8 mouse cellular contexts compared by ENCODE assay signal in the genomic region with DNA sequence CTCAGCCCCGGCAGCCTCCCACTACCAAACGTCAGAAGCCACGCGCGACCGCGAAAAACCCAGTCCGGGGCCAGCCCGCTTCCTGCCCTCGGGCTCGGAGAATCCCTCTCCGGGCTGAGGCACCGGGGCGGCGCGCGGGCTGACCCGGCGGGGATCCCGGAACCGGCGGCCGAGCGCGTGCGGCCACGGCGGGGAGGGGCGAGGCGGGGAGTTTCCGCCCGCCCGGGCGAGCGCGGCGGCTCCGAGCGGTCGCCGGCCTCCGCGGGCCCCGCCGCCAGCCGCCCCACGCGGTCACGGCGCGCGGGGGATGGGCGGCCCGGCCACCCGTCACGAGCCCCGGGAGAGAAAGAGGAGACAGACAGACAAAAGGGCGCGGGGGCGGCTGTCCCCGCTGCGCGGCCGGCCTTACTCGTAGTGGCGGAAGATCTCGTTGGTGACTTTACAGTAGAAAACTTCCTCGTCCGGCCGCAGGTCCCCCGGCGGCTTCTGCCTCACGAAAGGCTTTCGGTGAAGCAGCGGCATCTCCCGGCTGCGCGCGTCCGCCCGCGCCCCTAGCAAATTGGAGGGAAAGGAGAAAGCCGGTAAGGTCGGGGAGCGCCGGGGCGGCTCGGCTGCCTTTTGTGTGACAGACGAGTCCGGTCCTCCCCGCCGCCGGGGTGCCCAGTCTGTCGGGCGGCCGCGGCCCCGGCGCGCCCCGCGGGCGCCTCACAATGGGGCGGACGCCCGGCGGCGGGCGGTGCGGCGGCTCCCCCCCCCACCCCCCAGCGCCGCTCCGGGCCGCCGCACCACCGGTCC. TPM values are rescaled to one million over a fixed set of nuclear protein-coding genes. Genes with fewer than 3 reads are reported as not detected.
DNase-seq lines count a peak whose midpoint lies in the region; ATAC-seq and TF ChIP-seq lines count a peak whose summit lies in the region.

No protein-coding gene starts in this region.

- peak overlapping the region; percentile 99 for H3K4me2 ChIP-seq in hindbrain, embryonic 15.5 days
- peak overlapping the region; percentile 84 for H3K4me2 ChIP-seq in midbrain, embryonic 11.5 days

- under 1% methylated on average over 77 of the region's 117 CpGs for WGBS in hindbrain, embryonic 15.5 days
- WGBS in limb, embryonic 10.5 days, result under 1% methylated on average over 115 of the region's 117 CpGs
- WGBS in midbrain, embryonic 11.5 days, result under 1% methylated on average over 105 of the region's 117 CpGs
- under 1% methylated on average over 109 of the region's 117 CpGs for whole genome bisulfite sequencing in small intestine, adult 2 months

- no peaks in the 10 kb centered on the region for H3K36me3 ChIP-seq in hindbrain, embryonic 15.5 days
- H3K36me3 ChIP-seq in limb, embryonic 10.5 days, result peaks cover 23% of the 10 kb centered on the region
- peaks cover 4% of the 10 kb centered on the region; the same call in 1 of the 2 replicates for H3K36me3 ChIP-seq in midbrain, embryonic 11.5 days (ENCODE audit: control insufficient read depth, insufficient read depth, low read length)
- peaks cover 1% of the 10 kb centered on the region for H3K36me3 ChIP-seq in small intestine, adult 2 months (ENCODE audit: control insufficient read depth, insufficient read depth, low read length)

- H3K9ac ChIP-seq in hindbrain, embryonic 15.5 days, result peak overlapping the region; percentile 62
- peak overlapping the region; percentile 97 for H3K9ac ChIP-seq in midbrain, embryonic 11.5 days (ENCODE audit: low read length)

- H3K4me1 ChIP-seq in hindbrain, embryonic 15.5 days (replicated peaks), result peaks cover 9% of the 10 kb centered on the region
- H3K4me1 ChIP-seq in limb, embryonic 10.5 days, result peaks cover 10% of the 10 kb centered on the region
- H3K4me1 ChIP-seq in midbrain, embryonic 11.5 days (ENCODE audit: control insufficient read depth, insufficient read depth, low read length), result peaks cover 4% of the 10 kb centered on the region; the same call in 1 of the 2 replicates
- H3K4me1 ChIP-seq in small intestine, adult 2 months (ENCODE audit: control insufficient read depth, insufficient read depth, insufficient read length, low read length), result peaks cover 4% of the 10 kb centered on the region; the same call in 1 of the 2 replicates

- peak overlapping the region; percentile 79 for H3K27ac ChIP-seq in hindbrain, embryonic 15.5 days (replicated peaks)
- H3K27ac ChIP-seq in limb, embryonic 10.5 days, result peak overlapping the region; percentile 97
- peak overlapping the region; percentile 85 for H3K27ac ChIP-seq in midbrain, embryonic 11.5 days (ENCODE audit: low read depth, low read length)
- H3K27ac ChIP-seq in small intestine, adult 2 months (ENCODE audit: insufficient read depth, low read depth, low read length), result peak overlapping the region; percentile 80

- ATAC-seq in hindbrain, embryonic 15.5 days (ENCODE audit: low FRiP score, low read depth), result peak; percentile 74
- peak; percentile 71 for ATAC-seq in midbrain, embryonic 11.5 days (ENCODE audit: low FRiP score)
- no peak for ATAC-seq in erythroid progenitor cell, adult 5-6 weeks (replicated peaks; ENCODE audit: low FRiP score, poor library complexity, severe bottlenecking)

- no peak; the same call in 1 of the 2 replicates for TF ChIP-seq POLR2A in small intestine, adult 2 months (IDR thresholded peaks at IDR 0.05; ENCODE audit: low read depth, low read length)

- no peaks in the 10 kb centered on the region for H3K9me3 ChIP-seq in hindbrain, embryonic 15.5 days
- no peaks in the 10 kb centered on the region for H3K9me3 ChIP-seq in limb, embryonic 10.5 days (replicated peaks)
- H3K9me3 ChIP-seq in midbrain, embryonic 11.5 days (ENCODE audit: control insufficient read depth, low read length), result no peaks in the 10 kb centered on the region

- H3K27me3 ChIP-seq in hindbrain, embryonic 15.5 days, result no peaks in the 10 kb centered on the region
- no peaks in the 10 kb centered on the region for H3K27me3 ChIP-seq in limb, embryonic 10.5 days (ENCODE audit: low read depth, poor library complexity, severe bottlenecking)
- no peaks in the 10 kb centered on the region for H3K27me3 ChIP-seq in midbrain, embryonic 11.5 days (ENCODE audit: control insufficient read depth, insufficient read depth, low read length)
- H3K27me3 ChIP-seq in small intestine, adult 2 months (ENCODE audit: control insufficient read depth, insufficient read depth, low read length), result no peaks in the 10 kb centered on the region

- TF ChIP-seq CTCF in small intestine, adult 2 months (IDR thresholded peaks at IDR 0.05; ENCODE audit: extremely low read depth, insufficient read length, insufficient replicate concordance, low read depth, low read length), result no peak

- DNase-seq in R1 (ENCODE audit: low read depth, low spot score), result peak; percentile 55
- peak; percentile 47 to 59 for DNase-seq in cerebellum, postnatal 14 days
- DNase-seq in gastrocnemius, adult 18-20 months (ENCODE audit: low spot score), result peak; percentile 41
- peak; percentile 79 for DNase-seq in limb, embryonic 10.5 days (ENCODE audit: low spot score)
- DNase-seq in midbrain, embryonic 11.5 days (ENCODE audit: low spot score, missing footprints), result peak; percentile 95

- peak overlapping the region; percentile 69 for H3K4me3 ChIP-seq in hindbrain, embryonic 15.5 days
- H3K4me3 ChIP-seq in limb, embryonic 10.5 days, result peak overlapping the region; percentile 77
- H3K4me3 ChIP-seq in midbrain, embryonic 11.5 days (ENCODE audit: low read depth, low read length), result peak overlapping the region; percentile 93
- peak overlapping the region; percentile 99 for H3K4me3 ChIP-seq in small intestine, adult 2 months (ENCODE audit: low read depth, low read length)

RNA-seq across cellular contexts. Expression of a gene that starts 0.9 kb away (rescaled TPM):
- total RNA-seq in gastrocnemius, adult 18-20 months (2021), result not detected
- polyA plus RNA-seq in hindbrain, embryonic 15.5 days (2015; fragmentation: Nextera tagmentation; extraction: Ambion mirVana), result not detected in 2 replicates
- polyA plus RNA-seq in limb, embryonic 10.5 days (2016; fragmentation: Nextera tagmentation; extraction: Ambion mirVana), result not detected in 2 replicates
- not detected in 2 replicates for polyA plus RNA-seq in midbrain, embryonic 11.5 days (2014; fragmentation: Nextera tagmentation; extraction: Ambion mirVana)
- polyA plus RNA-seq in small intestine, adult 2 months (2012; rRNA removed), result not detected in 2 replicates
- total RNA-seq in erythroid progenitor cell, adult 5-6 weeks (2015; ENCODE audit: low replicate concordance), result not detected in 2 replicates
- not detected in 2 replicates for total RNA-seq in erythroid progenitor cell, adult 5-6 weeks (2017; ENCODE audit: low replicate concordance)

RNA-seq across cellular contexts. Expression of a gene that starts 28.7 kb away (rescaled TPM):
- 1 to 10 TPM; 3.1 to 4.2 TPM for total RNA-seq in gastrocnemius, adult 18-20 months (2021)
- 7.0 and 7.1 TPM in 2 replicates for polyA plus RNA-seq in hindbrain, embryonic 15.5 days (2015; fragmentation: Nextera tagmentation; extraction: Ambion mirVana)
- polyA plus RNA-seq in limb, embryonic 10.5 days (2016; fragmentation: Nextera tagmentation; extraction: Ambion mirVana), result 31.6 and 36.1 TPM in 2 replicates
- 34.3 and 37.7 TPM in 2 replicates for polyA plus RNA-seq in midbrain, embryonic 11.5 days (2014; fragmentation: Nextera tagmentation; extraction: Ambion mirVana)
- 1.0 and 3.1 TPM in 2 replicates for polyA plus RNA-seq in small intestine, adult 2 months (2012; rRNA removed)
- 176 and 191 TPM in 2 replicates for total RNA-seq in erythroid progenitor cell, adult 5-6 weeks (2015; ENCODE audit: low replicate concordance)
- total RNA-seq in erythroid progenitor cell, adult 5-6 weeks (2017; ENCODE audit: low replicate concordance), result 72.9 and 78.6 TPM in 2 replicates

Comparison
In these comparisons a context has a peak if more than half of its experiments do, and no peak if none do; other contexts are left out.
1. DNase-seq: peak in every context shown above with its lines; median percentile 95 in midbrain, embryonic 11.5 days; 79 in limb, embryonic 10.5 days; 55 in R1; 53 in cerebellum, postnatal 14 days; 41 in gastrocnemius, adult 18-20 months.